Mouse (Mus musculus) stomach, embryonic 14.5 days (tissue): ENCODE measurements at regions not wholly inside any gene's neighbourhood (a gene's known extent, or its start where the extent isn't known, plus 50 kb on each side); places are given as distances from the start of the nearest gene placed in this dataset.

Source experiments
- ATAC-seq: fragments of 200-750 bp; cut with Nextera tagmentation; 2 replicates; pipeline ENCODE4 v1.8.0; 2017; ENCODE audit warnings: low read depth, moderate TSS enrichment; ENCODE audit not compliant: insufficient number of reproducible peaks, insufficient read depth, low FRiP score
- H3K27ac ChIP-seq: fragments of 300-500 bp; sonication (generic); 2 replicates; pipeline ENCODE4 v1.5.1; 2014; ENCODE audit warnings: mild to moderate bottlenecking, low read length, moderate library complexity, mixed read lengths
- H3K27me3 ChIP-seq: fragments of 300-500 bp; sonication (generic); 2 replicates; pipeline ENCODE4 v1.6.1; 2014; ENCODE audit warnings: low read length, control low read depth, mixed read lengths; ENCODE audit not compliant: control insufficient read depth, insufficient read depth
- H3K36me3 ChIP-seq: fragments of 300-500 bp; sonication (generic); 2 replicates; pipeline ENCODE4 v1.6.1; 2014; ENCODE audit warnings: mild to moderate bottlenecking, control low read depth, low read length, moderate library complexity, mixed read lengths; ENCODE audit not compliant: control insufficient read depth, insufficient read depth
- H3K4me1 ChIP-seq: fragments of 300-500 bp; sonication (generic); 2 replicates; pipeline ENCODE4 v1.6.1; 2014; ENCODE audit warnings: low read length, control low read depth, mixed read lengths; ENCODE audit not compliant: control insufficient read depth, insufficient read depth
- H3K4me2 ChIP-seq: fragments of 300-500 bp; sonication (generic); replicated peaks from 2 replicates; pipeline ENCODE4 v1.6.1; 2014; ENCODE audit warnings: low read depth, low read length, control low read depth
- H3K4me3 ChIP-seq: fragments of 300-500 bp; sonication (generic); 2 replicates; pipeline ENCODE4 v1.5.1; 2014; ENCODE audit warnings: low read depth, low read length, control low read depth
- H3K9ac ChIP-seq: fragments of 300-500 bp; sonication (generic); replicated peaks from 2 replicates; pipeline ENCODE4 v1.6.1; 2014; ENCODE audit warnings: low read depth, mild to moderate bottlenecking, control low read depth, low read length, moderate library complexity, mixed read lengths
- H3K9me3 ChIP-seq: fragments of 300-500 bp; sonication (generic); 2 replicates; pipeline ENCODE4 v1.6.1; 2016; ENCODE audit warnings: low read depth, low read length, control low read depth; ENCODE audit not compliant: control insufficient read depth
- WGBS: fragments of 180-500 bp; shearing (Covaris S2); extraction: QIAGEN DNeasy Blood & Tissue Kit; methylation state at CpG from one replicate; pipeline ENCODE4 v1.1.7; 2014; 5-methylcytosine and 5-hydroxymethylcytosine counted together

GRCm38 (mm10) chr11:114311640-114312039, 244.8 kb upstream of the Sdk2 start:
- Histone ChIP-seq H3K36me3 (no peaks in the 10 kb centered on the region), H3K4me3 (no peak overlapping the region), H3K9ac (no peak overlapping the region), H3K4me2 (no peak overlapping the region), H3K4me1 (no peaks in the 10 kb centered on the region), H3K27ac (no peak overlapping the region), H3K27me3 (no peaks in the 10 kb centered on the region), H3K9me3 (no peaks in the 10 kb centered on the region)
- WGBS = 81% methylated on average over 4 of the region's 4 CpGs
- no peak for ATAC-seq

- no peak overlapping the region for H3K4me3 ChIP-seq
- no peaks in the 10 kb centered on the region for H3K27me3 ChIP-seq
- H3K27ac ChIP-seq = no peak overlapping the region
- no peak for ATAC-seq
- 62% methylated on average over 13 of the region's 13 CpGs for WGBS
- H3K9me3 ChIP-seq = no peaks in the 10 kb centered on the region
- H3K9ac ChIP-seq = no peak overlapping the region
- H3K4me2 ChIP-seq = no peak overlapping the region
- no peaks in the 10 kb centered on the region for H3K36me3 ChIP-seq
- H3K4me1 ChIP-seq = no peaks in the 10 kb centered on the region
Measured at GRCm38 (mm10) chr11:114303636-114304354, 236.9 kb upstream of the Sdk2 start.

- Histone ChIP-seq H3K36me3 (no peaks in the 10 kb centered on the region), H3K9me3 (no peaks in the 10 kb centered on the region), H3K9ac (no peak overlapping the region), H3K4me3 (no peak overlapping the region), H3K27me3 (no peaks in the 10 kb centered on the region), H3K4me2 (no peak overlapping the region), H3K27ac (no peak overlapping the region), H3K4me1 (no peaks in the 10 kb centered on the region)
- 79% methylated on average over 10 of the region's 10 CpGs for whole genome bisulfite sequencing
- ATAC-seq = no peak
Measured at GRCm38 (mm10) chr11:114300611-114301319, 233.9 kb upstream of the Sdk2 start.

GRCm38 (mm10) chr11:114296816-114297334, 230.0 kb upstream of the Sdk2 start:
- Histone ChIP-seq H3K27ac (no peak overlapping the region), H3K9ac (no peak overlapping the region), H3K9me3 (no peaks in the 10 kb centered on the region), H3K27me3 (no peaks in the 10 kb centered on the region), H3K4me1 (no peaks in the 10 kb centered on the region), H3K36me3 (no peaks in the 10 kb centered on the region), H3K4me3 (no peak overlapping the region), H3K4me2 (no peak overlapping the region)
- ATAC-seq = no peak
- WGBS = 53% methylated on average over 10 of the region's 10 CpGs

- Histone ChIP-seq H3K9me3 (no peaks in the 10 kb centered on the region), H3K4me3 (no peak overlapping the region), H3K27ac (no peak overlapping the region), H3K9ac (no peak overlapping the region), H3K4me2 (no peak overlapping the region), H3K27me3 (no peaks in the 10 kb centered on the region), H3K4me1 (no peaks in the 10 kb centered on the region), H3K36me3 (no peaks in the 10 kb centered on the region)
- WGBS = 43% methylated on average over 5 of the region's 5 CpGs
- ATAC-seq = no peak
Measured at GRCm38 (mm10) chr11:114294511-114295250, 227.8 kb upstream of the Sdk2 start.

- Histone ChIP-seq H3K27ac (no peak overlapping the region), H3K36me3 (no peaks in the 10 kb centered on the region), H3K4me3 (no peak overlapping the region), H3K4me2 (no peak overlapping the region), H3K4me1 (no peaks in the 10 kb centered on the region), H3K9me3 (no peaks in the 10 kb centered on the region), H3K27me3 (no peaks in the 10 kb centered on the region), H3K9ac (no peak overlapping the region)
- no peak for ATAC-seq
- 89% methylated on average over 5 of the region's 5 CpGs for WGBS
Measured at GRCm38 (mm10) chr11:114291258-114291657, 224.4 kb upstream of the Sdk2 start.

GRCm38 (mm10) chr11:114289946-114290345, 223.1 kb upstream of the Sdk2 start:
- no peak for ATAC-seq
- H3K4me3 ChIP-seq = no peak overlapping the region
- H3K4me2 ChIP-seq = no peak overlapping the region
- H3K9me3 ChIP-seq = no peaks in the 10 kb centered on the region
- WGBS = 94% methylated on average over 1 of the region's 1 CpGs
- no peak overlapping the region for H3K27ac ChIP-seq
- H3K36me3 ChIP-seq = no peaks in the 10 kb centered on the region
- H3K9ac ChIP-seq = no peak overlapping the region
- no peaks in the 10 kb centered on the region for H3K4me1 ChIP-seq
- H3K27me3 ChIP-seq = no peaks in the 10 kb centered on the region

- 82% methylated on average over 20 of the region's 20 CpGs for WGBS
- Histone ChIP-seq H3K27me3 (no peaks in the 10 kb centered on the region), H3K9me3 (no peaks in the 10 kb centered on the region), H3K9ac (no peak overlapping the region), H3K27ac (no peak overlapping the region), H3K36me3 (no peaks in the 10 kb centered on the region), H3K4me1 (no peaks in the 10 kb centered on the region), H3K4me3 (no peak overlapping the region), H3K4me2 (no peak overlapping the region)
- no peak for ATAC-seq
Measured at GRCm38 (mm10) chr11:114284820-114285666, 218.2 kb upstream of the Sdk2 start.
